Mouse (Mus musculus) adrenal gland, adult 2 months (tissue): ENCODE data around the gene Rnf215. TPM values are rescaled to one million over a fixed set of nuclear protein-coding genes. Genes with fewer than 3 reads are reported as not detected.

ENCODE experiments used
- DNase-seq: peaks from one replicate; pipeline ENCODE4 v3.0.0; 2021
- microRNA-seq, 2 experiments: library from miRNA; unstranded; fragments of <30 nt; microRNA quantifications; one replicate each; pipeline ENCODE4 v1.2.0; 2021
- polyA plus RNA-seq: library from polyadenylated mRNA; depleted of rRNA; stranded (reverse); fragments of >200 nt; gene quantifications from 2 replicates; pipeline ENCODE4 v1.2.3, GENCODE M21; 2012; rRNA removed
- total RNA-seq, 2 experiments: library from RNA; stranded (reverse); gene quantifications; 2 replicates each; pipeline ENCODE4 v1.2.3; 2021

Rnf215 gene
- total and polyA plus RNA-seq, 3 experiments = 21.7 to 34.6 (median 25.0) TPM

- peak; percentile 40 for DNase-seq
These were observed 55.7 kb downstream of the Rnf215 start for GRCm38 (mm10) chr11:4190677-4191076.

Small RNA genes lying within 50 kb of the gene (microRNA-seq; reads per million reads assigned to microRNA genes)
- gene Mir3060 = 1.2 to 5.1 reads per million in 2 experiments

Other genes starting within 250 kb of the Rnf215 start
- gene 4921536K21Rik, start 240.1 kb upstream of the Rnf215 start, total RNA-seq = under 1 TPM; 0.55 to 0.93 TPM
- 0.08 and 0.32 TPM in 2 replicates for gene 4921536K21Rik, start 240.1 kb upstream of the Rnf215 start, polyA plus RNA-seq
- 1 to 10 TPM; 3.9 to 9.4 TPM for gene Dusp18, start 240.0 kb upstream of the Rnf215 start, total RNA-seq
- gene Dusp18, start 240.0 kb upstream of the Rnf215 start, polyA plus RNA-seq = 2.7 and 3.9 TPM in 2 replicates
- 10 to 100 TPM in 1 of 2 experiments, 1 to 10 TPM in 1; 3.1 to 13.5 TPM for gene Slc35e4, start 220.5 kb upstream of the Rnf215 start, total RNA-seq
- gene Slc35e4, start 220.5 kb upstream of the Rnf215 start, polyA plus RNA-seq = 13.9 and 19.3 TPM in 2 replicates
- 100 to 1,000 TPM; 141 TPM for gene Tcn2, start 203.0 kb upstream of the Rnf215 start, total RNA-seq
- gene Tcn2, start 203.0 kb upstream of the Rnf215 start, polyA plus RNA-seq = 147 and 160 TPM in 2 replicates
- gene Pes1, start 171.2 kb upstream of the Rnf215 start, total RNA-seq = 10 to 100 TPM; 62.1 to 73.2 TPM
- gene Pes1, start 171.2 kb upstream of the Rnf215 start, polyA plus RNA-seq = 29.7 and 38.6 TPM in 2 replicates
- gene 4930556J24Rik, start 158.4 kb upstream of the Rnf215 start, total RNA-seq = not detected
- gene 4930556J24Rik, start 158.4 kb upstream of the Rnf215 start, polyA plus RNA-seq = not detected in 2 replicates
- under 1 TPM in 1 of 2 experiments, not detected in 1; 0.21 TPM for gene Gal3st1, start 151.6 kb upstream of the Rnf215 start, total RNA-seq
- 0.63 and 0.79 TPM in 2 replicates for gene Gal3st1, start 151.6 kb upstream of the Rnf215 start, polyA plus RNA-seq
- 1 to 10 TPM; 3.2 to 7.2 TPM for gene Sec14l4, start 103.7 kb upstream of the Rnf215 start, total RNA-seq
- gene Sec14l4, start 103.7 kb upstream of the Rnf215 start, polyA plus RNA-seq = 1.2 and 1.7 TPM in 2 replicates
- gene Sec14l3, start 70.4 kb upstream of the Rnf215 start, total RNA-seq = not detected
- gene Sec14l3, start 70.4 kb upstream of the Rnf215 start, polyA plus RNA-seq = 0.10 TPM in 1 of 2 replicates, not detected in the other
- 10 to 100 TPM; 19.3 to 24.2 TPM for gene Mtfp1, start 39.8 kb upstream of the Rnf215 start, total RNA-seq
- gene Mtfp1, start 39.8 kb upstream of the Rnf215 start, polyA plus RNA-seq = 40.4 and 43.8 TPM in 2 replicates
- 1 to 10 TPM; 1.8 to 2.2 TPM for gene Sec14l2, start 11.8 kb upstream of the Rnf215 start, total RNA-seq
- gene Sec14l2, start 11.8 kb upstream of the Rnf215 start, polyA plus RNA-seq = 0.59 and 0.71 TPM in 2 replicates
- gene Ccdc157, start 25.1 kb downstream of the Rnf215 start, total RNA-seq = 10 to 100 TPM; 10.3 to 13.1 TPM
- gene Ccdc157, start 25.1 kb downstream of the Rnf215 start, polyA plus RNA-seq = 9.3 and 11.3 TPM in 2 replicates
- 10 to 100 TPM; 47.0 to 52.5 TPM for gene Sf3a1, start 25.1 kb downstream of the Rnf215 start, total RNA-seq
- 36.4 and 39.8 TPM in 2 replicates for gene Sf3a1, start 25.1 kb downstream of the Rnf215 start, polyA plus RNA-seq
- 10 to 100 TPM; 13.7 to 16.2 TPM for gene Tbc1d10a, start 51.6 kb downstream of the Rnf215 start, total RNA-seq
- gene Tbc1d10a, start 51.6 kb downstream of the Rnf215 start, polyA plus RNA-seq = 35.3 and 38.3 TPM in 2 replicates
- 1 to 10 TPM; 3.5 to 4.1 TPM for gene Castor1, start 83.0 kb downstream of the Rnf215 start, total RNA-seq
- gene Castor1, start 83.0 kb downstream of the Rnf215 start, polyA plus RNA-seq = 11.6 and 14.6 TPM in 2 replicates
- under 1 TPM in 1 of 2 experiments, not detected in 1; 0.45 TPM for gene Osm, start 101.2 kb downstream of the Rnf215 start, total RNA-seq
- gene Osm, start 101.2 kb downstream of the Rnf215 start, polyA plus RNA-seq = 0.13 and 0.17 TPM in 2 replicates
- gene Lif, start 122.4 kb downstream of the Rnf215 start, total RNA-seq = under 1 TPM; 0.06 to 0.24 TPM
- gene Lif, start 122.4 kb downstream of the Rnf215 start, polyA plus RNA-seq = 0.43 and 1.0 TPM in 2 replicates